Mouse (Mus musculus): ENCODE data around the gene Hrh1.
"Not testable (repeated sequence)": the region's sequence is repeated elsewhere in the genome, so short reads cannot be mapped to it uniquely, and the experiment has no call there.

Hrh1 gene

DNA sequence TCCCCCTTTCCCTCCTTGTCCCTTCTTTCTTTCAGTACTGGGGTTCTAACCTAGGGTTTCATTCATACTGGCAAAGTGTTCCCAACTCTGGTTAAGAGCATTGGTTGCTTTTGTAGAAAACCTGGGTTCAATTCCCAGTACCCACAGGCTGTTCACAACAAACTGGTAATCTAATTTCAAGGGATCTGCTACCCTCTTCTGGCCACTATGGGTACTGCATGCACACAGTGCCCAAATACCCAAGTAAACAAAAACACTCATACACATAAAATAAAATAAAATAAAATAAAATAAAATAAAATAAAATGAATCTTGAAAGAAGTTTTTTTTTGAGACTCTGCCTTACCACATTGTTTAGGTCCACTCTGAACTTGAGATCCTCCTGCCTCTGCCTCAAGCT is 63.8 kb downstream of the Hrh1 start:
- no peak for DNase-seq (ENCODE audit: low spot score)

DNA sequence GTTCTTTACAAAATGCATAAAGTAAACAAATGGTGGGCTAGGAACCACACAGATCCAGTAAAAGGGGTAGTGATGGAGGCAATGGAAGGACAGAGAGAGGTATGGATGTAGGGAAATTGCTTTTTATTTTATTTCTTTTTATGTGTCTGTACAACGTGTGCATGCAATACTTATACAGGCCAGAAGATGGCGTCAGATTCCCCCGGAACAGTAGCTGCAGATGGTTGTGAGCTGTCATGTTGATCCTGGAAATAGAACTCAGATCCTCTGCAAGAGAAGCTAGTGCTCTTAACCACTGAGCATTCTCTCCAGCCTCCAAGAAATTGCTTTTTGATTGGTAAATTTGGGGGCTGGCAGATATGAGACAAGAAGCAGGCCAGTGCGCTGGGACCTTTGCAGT is 65.0 kb downstream of the Hrh1 start:
- peak; percentile 20 for DNase-seq (ENCODE audit: low spot score)

DNA sequence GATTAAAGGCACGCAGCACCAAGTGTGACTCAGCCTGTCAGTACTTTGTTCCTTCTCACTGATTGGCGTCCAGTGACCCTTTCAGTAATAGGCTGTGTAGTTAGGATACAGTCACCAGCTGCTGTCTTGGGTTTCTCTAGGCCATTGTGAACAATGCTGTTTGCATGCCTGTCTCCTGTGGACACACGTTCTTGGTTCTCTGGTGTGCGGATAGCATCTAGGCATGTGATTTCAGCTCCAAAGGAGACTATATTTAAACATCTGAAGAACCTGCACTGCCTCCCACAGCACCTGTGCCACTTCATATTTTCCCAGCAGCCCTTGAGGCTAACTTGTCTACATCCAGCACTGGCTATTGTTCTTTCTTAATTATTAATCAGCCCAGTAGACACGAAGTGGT is 75.8 kb downstream of the Hrh1 start:
- DNase-seq (ENCODE audit: low spot score), result no peak

DNA sequence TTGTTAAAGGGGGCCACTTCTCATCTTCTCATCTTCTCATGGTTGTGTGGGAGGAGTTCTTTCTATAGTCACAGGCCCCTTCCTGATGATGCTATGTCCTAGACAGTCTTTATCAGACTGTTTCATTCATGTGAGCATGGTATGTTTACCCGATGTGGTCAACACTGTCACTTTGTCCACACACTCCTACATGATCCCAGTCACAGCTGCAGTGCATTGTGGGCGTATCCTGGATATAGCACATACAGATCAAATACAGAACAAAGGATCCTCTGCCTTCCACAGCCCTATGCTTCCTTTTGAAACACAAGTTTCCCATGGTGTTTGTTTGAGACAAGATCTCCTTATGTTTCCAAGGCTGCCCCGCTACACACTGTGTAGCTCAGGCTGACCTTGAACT is 76.3 kb downstream of the Hrh1 start:
- no peak for DNase-seq (ENCODE audit: low spot score)

DNA sequence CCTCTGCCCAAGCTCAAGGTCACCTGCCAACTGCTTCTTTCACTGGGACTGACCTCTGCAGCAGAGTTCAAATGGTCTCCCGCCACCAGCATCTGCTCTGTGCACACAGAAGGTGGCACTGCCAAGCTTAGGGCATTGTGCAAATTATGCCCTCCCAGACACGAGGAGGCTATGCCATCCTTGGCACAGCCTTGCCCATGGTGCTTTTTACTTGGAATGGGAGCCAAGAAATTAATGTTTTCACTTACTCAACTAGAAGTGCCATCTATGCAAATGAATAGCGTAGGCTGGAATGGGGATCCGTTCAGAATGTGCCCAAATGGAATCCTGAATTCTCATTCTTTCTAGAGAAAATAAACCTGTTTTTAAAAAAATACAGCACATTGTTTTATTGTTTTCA is 77.2 kb downstream of the Hrh1 start:
- no peak for DNase-seq (ENCODE audit: low spot score)

DNA sequence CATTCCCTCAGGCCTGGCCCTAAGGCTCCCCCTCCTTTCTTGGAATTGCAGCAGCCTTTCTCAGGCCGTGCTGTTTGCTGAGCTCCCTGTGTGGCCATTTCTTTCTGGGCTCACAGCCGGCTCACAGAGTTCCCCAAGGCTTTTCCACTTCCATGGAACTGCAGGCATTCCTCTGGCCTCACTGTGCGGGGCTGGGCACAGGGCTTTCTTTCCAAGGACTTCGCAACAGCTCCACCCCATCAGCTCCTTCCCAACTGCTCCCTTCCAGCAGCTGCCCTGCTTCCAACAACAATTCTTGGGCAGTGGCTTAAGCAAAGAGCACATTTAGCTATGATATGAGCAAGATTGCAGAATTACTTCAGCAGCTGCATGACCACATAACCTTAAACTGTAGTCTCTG is 81.0 kb downstream of the Hrh1 start:
- peak; percentile 64 for DNase-seq (ENCODE audit: low spot score)

DNA sequence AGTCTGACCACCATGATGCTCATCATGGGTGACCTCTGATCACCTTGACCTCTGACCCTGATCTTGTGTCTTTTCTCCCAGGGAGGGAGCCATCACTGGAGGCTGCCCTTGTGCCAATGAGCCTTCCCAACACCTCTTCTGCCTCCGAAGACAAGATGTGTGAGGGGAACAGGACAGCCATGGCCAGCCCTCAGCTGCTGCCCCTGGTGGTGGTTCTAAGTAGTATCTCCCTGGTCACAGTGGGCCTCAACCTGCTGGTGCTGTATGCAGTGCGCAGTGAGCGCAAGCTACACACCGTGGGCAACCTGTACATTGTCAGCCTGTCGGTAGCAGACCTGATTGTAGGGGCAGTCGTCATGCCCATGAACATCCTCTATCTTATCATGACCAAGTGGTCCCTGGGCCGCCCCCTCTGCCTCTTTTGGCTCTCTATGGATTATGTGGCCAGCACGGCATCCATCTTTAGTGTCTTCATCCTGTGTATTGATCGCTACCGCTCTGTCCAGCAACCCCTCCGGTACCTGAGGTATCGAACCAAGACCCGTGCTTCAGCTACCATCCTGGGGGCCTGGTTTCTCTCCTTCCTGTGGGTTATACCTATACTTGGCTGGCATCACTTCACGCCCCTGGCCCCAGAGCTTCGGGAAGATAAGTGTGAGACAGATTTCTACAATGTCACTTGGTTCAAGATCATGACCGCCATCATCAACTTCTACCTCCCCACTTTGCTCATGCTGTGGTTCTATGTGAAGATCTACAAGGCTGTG is 82.1 kb downstream of the Hrh1 start:
- DNase-seq (ENCODE audit: low spot score), result no peak

DNA sequence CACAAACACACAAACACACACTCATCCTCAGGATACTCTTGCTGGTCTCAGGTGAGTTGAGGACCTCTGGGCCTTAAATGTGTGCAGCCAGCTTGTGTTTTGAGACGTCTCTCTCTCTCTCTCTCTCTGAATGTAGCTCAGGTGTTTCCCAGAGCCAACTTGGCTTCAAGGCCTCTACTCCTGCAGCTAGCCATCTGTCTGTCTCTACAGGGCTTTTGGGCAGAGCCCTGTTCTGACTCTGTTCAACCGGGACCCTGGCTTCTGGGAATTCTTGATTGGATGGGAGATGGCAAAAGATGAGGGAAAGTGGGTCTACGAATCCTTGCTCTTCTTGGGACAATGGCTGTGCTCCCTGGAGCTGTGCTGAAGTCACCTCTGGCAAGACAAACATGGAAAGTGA is 91.6 kb downstream of the Hrh1 start:
- no peak for DNase-seq (ENCODE audit: low spot score)

DNA sequence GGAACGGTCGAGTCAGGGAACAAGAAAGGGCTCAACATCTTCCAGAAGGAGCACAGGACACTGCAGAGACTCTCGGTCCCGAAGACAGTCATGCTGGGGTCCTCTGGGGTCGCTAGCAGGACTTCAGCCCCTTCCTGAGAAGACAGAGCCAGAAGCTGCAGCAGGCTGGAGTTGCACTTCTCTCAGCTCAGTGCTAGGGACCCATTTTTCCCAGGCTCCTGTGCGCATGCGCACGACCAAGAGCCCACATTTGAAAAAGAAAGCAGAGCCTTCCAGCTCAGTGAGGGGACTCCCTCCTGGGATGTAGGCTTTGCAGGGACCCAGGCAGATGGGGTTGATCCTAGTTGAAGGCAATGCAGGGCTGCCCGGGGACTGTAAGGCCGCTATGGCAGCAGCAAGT is 94.9 kb downstream of the Hrh1 start:
- not testable (repeated sequence) for DNase-seq (ENCODE audit: low spot score)

DNA sequence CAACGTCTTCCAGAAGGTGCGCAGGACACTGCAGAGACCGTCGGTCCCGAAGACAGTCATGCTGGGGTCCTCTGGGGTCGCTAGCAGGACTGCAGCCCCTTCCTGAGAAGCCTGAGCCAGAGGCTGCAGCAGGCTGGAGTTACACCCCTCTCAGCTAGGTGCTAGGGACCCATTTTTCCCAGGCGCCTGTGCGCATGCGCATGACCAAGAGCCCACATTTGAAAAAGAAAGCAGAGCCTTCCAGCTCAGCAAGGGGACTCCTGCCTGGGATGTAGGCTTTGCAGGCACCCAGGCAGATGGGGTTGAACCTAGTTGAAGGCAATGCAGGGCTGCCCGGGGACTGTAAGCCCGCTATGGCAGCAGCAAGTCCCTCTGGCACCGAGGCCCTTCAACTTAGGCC is 97.3 kb downstream of the Hrh1 start:
- peak; percentile 31 for DNase-seq (ENCODE audit: low spot score)

DNA sequence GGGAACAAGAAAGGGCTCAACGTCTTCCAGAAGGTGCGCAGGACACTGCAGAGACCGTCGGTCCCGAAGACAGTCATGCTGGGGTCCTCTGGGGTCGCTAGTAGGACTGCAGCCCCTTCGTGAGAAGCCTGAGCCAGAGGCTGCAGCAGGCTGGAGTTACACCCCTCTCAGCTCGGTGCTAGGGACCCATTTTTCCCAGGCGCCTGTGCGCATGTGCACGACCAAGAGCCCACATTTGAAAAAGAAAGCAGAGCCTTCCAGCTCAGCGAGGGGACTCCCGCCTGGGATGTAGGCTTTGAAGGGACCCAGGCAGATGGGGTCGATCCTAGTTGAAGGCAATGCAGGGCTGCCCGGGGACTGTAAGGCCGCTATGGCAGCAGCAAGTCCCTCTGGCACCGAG is 116.3 kb downstream of the Hrh1 start:
- not testable (repeated sequence) for DNase-seq (ENCODE audit: low spot score)

DNA sequence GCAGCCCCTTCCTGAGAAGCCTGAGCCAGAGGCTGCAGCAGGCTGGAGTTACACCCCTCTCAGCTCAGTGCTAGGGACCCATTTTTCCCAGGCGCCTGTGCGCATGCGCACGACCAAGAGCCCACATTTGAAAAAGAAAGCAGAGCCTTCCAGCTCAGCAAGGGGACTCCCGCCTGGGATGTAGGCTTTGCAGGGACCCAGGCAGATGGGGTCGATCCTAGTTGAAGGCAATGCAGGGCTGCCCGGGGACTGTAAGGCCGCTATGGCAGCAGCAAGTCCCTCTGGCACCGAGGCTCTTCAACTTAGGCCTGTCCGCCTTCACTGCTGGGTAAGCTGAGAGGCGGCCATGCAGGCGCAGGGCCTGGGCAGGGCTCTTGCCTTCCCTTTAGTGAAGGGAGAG is 131.0 kb downstream of the Hrh1 start:
- not testable (repeated sequence) for DNase-seq (ENCODE audit: low spot score)
